Mouse (Mus musculus): ENCODE results near the gene Gm20388.

DNA sequence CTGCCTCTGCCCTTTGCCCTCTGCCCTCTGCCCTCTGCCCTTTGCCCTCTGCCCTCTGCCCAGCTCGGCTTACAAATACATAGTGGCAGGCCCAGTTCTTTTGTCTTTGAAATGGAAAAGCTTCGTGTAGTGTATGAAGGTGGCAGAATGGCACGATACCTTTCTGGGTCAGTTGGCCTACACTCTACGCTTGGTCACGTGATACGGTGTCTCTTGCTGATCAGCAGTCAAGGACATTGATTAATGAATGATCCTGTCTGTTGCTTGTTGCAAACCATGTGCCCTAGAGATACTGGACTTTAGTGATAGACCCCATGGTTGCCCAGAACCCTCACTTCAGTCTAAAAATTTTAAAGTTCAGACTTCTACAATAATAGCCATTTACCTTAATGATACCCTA is 4400.5 kb downstream of the Gm20388 start:
- TF ChIP-seq CTCF (IDR thresholded peaks at IDR 0.05; ENCODE audit: control insufficient read depth, insufficient read depth, low read length) (no peak), POLR2A (IDR thresholded peaks at IDR 0.05; ENCODE audit: borderline replicate concordance, control insufficient read depth, low read depth, low read length) (no peak)

All from bone marrow, adult 2 months (tissue).